Mouse (Mus musculus) cerebellum, adult 9-10 months (tissue): ENCODE results near the gene Ctsk.
"Not testable (repeated sequence)": the region's sequence is repeated elsewhere in the genome, so short reads cannot be mapped to it uniquely, and the experiment has no call there.

Experiments
- DNase-seq: peaks from one replicate; pipeline ENCODE4 v3.0.0; 2022

Gene Ctsk

DNA sequence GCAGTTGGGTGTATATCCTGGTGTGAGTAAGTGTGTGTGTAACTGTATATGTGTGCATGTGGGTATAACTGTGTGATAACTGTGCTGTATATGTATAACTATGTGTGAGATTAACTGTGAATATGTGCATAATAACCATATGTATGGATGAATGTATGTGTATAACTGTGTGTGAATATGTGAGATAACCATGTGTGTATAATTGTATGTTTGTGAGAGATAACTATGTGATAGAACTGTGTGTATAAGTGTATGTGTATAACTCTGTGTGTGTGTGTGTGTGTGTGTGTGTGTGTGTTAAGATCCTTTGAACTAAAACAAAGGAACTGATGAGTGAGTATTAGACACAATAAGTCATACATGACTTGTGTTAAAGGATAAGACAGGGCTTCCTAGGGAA, 27.1 kb downstream of the Ctsk start:
- DNase-seq: no peak

DNA sequence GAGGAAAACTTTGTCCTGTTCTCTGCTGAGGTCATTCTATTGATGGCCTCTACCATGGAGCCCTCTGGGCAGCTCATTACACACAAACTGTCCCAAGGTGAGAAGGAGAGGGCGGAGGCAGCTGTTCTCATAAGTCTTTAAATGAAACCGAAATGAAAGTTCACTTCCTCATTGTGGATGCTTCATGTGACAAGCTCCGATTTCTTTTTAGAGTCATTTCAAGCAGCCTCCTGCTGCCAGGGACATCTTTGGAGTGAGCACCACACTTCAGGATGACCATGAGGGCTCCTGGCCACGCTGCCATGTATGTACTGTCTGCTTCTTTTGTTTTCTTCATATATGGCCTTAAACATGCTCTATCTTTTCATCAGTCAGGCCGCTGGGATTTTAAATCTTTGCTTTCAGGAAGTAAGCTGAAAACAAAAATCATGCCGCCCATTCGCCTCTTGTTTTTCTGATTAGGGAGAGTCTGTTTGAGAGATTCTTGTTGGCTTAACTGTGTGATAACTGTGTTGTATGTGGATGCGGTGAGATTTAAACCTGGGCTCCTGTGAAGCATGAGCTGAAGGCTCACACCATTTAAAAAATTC, 27.7 kb downstream of the Ctsk start, which contains the start of gene Ctss:
Ctss (plus strand) TSS at position 165 of the 590 bp plus-strand sequence.
- no peak for DNase-seq

DNA sequence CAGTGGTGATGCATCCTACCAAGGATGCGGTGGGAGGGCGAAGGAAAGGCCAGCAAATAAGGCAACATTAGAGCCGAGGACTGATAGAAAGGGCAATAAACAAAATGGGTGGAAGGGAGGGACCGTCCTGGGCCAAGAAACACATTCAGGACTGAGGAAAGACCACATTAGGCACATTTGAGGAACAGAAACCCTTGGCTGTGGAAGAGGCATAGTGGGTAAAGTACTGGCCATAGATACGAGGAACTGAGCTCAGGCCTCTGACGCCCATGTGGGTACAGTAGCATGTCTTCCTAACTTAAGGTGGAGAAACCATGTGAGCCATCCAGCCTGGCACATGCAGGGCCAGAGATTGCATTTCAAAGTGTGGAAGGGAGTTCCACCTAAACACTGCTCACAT, 30.8 kb downstream of the Ctsk start:
- no peak for DNase-seq

DNA sequence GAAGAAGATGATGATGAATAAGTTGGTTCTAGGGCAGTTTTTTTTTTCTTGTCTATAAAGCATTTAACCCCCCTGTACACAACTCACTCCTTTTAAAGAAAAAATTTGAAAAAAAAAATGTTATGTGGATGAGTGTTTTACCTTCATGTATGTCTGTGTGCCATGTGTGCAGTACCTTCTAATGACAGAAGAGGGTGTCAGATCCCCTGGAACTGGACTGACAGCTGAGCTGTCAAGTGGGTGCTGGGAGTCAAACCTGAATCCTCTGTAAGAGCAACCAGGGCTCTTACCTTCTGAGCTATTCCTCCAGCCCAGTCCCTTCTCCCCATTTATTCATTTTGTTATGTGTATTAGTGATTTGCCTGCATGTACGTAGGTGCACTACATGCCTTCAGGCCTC, 32.0 kb downstream of the Ctsk start:
- no peak for DNase-seq

DNA sequence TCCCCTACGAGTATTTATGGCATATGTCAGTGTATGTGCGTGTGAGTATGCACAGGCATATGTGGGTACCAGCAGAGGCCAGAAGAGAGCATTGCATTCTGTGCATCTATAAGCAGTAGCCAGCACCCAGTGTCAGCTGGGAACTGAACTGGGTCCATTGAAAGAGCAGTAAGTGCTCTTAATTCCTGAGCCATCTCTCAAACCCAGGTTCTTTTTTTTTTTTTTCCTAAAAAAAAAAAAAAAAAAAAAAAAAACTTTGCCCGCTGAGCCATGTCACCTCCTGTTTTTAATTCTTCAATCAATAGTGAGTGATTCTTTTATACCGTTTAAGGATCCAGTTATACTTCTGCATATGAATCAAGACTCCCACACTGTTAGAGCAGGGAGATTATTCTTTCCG, 34.3 kb downstream of the Ctsk start:
- DNase-seq: no peak

DNA sequence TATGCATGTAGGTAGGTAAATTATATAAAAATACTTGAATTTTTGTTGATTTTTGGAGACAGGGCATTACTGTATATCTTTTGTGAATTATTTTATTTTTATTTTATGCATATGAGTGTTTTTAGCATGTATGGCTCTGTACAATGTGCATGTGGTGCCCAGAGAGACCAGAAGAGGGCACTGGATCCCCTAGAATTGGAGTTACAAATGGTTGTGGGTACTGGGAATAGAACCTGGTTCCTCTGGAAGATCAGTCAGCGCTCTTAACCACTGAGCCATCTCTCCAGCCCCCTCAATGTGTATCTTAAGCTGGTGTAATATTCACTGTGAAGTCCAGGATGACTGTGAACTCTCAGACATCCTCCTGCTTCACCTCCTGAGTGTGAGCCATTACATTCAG, 35.9 kb downstream of the Ctsk start:
- no peak for DNase-seq

DNA sequence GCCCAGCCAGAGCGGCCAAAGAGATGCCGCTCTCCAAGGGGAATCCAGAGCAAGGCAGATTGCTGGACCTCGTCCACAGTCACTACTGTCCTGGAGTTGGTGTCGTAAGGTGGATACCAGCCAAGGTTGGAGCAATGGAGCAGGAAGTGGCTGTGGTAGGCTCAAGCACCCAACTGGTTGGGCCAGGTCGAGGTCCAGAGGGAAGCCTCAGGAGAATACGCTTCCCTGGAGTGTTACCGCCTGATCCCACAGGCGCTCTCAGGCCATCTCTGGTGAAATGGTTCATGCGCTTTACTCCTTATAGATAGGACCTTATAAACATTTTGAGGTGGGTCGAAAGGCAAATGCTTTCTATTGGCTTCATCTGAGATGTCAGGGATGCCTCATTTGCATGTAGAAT, 39.9 kb downstream of the Ctsk start:
- DNase-seq: no peak

DNA sequence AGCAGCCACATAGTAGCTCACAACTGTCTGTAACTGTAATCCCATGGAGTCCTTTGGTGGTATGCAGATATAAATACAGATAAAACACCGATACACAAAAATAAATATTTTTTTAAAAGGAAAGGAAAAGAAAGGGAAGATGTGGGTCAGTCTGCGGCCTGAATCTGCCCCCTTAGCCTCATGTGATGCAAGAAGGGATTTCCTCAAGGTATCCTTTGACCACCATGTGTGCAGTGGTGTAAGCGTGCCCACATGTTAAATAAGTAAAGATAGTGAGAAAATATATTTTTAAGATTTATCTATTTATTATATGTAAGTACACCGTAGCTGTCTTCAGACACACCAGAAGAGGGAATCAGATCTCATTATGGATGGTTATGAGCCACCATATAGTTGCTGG, 40.8 kb downstream of the Ctsk start:
- DNase-seq: no peak

DNA sequence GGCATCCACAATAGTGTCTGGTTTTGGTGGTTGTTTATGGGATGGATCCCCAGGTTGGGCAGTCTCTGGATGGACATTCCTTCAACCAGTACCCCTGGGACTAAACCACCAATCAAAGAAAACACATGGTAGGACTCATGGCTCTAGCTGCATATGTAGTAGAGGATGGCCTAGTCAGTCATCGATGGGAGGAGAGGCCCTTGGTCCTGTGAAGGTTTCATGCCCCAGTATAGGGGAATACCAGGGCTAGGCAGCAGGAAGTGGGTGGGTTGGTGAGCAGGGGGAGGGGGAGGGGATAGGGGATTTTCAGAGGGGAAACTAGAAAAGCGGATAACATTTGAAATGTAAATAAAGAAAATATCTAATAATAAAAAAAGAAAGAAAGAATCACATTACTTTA, 42.1 kb downstream of the Ctsk start:
- DNase-seq: not testable (repeated sequence)

DNA sequence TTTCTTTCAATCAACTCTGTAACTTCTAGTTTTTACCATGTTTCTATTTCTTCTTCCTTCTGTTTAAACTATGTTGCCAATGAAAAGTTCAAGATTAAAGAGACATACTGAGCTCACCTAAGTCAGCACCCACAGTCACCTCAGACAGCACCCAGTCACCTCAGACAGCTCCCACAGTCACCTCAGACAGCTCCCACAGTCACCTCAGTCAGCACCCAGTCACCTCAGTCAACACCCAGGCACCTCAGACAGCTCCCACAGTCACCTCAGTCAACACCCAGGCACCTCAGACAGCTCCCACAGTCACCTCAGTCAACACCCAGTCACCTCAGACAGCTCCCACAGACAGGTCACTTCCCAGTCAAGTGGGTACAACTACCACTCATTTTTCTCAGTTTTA, 43.1 kb downstream of the Ctsk start:
- no peak for DNase-seq

DNA sequence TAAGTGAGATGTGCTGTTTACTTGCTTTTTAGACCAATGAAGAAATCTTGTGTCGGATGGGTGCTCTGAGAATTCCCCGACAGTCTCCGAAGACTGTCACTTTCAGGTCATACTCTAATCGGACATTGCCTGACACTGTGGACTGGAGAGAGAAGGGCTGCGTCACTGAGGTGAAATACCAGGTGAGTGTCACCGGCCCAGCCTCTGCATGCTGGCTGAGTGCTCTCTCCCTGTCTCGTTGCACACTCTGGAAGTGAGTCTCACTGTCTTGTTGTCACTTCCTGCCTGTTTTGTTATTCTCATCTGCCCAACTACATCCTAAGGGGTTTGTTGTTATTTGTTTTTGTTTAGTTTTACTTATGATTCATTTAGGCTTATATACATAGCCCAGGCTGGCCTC, 43.9 kb downstream of the Ctsk start:
- DNase-seq: no peak

DNA sequence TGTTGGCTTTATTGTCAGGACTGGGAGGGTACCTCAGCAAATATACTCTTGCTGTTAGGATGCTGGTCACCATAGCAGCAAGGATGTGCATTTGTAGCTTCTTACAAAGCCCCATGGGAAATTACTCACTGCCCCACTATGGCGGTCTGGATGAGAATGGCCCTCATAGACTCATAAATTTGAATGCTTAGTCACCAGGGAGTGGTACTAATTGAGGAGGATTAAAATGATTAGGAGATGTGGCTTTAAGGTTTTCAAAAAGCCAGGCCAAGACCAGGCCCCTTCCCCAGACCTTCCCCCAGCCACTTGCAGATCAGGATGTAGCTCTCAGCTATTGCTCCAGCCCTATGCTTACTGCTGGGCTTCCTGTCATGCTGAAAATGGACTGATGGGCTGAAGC, 51.1 kb downstream of the Ctsk start:
- DNase-seq: no peak

DNA sequence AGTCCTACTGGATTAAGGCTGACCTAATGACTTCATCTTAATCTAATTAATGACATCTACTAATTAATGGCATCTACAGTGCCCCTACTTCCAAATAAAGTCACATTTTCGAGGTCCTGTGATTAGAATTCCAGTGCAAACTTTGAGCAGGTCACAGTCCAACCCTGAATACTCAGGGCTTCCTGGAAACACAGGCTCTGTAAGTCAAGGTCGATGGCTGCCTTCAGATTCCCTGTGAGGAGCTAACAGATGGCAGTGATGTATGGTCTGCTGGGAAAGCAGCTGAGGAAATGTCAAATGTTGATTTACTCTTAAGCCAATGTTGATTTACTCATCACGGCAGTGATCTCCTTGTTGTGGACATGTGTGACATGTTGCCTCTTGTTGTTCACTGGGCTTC, 54.9 kb downstream of the Ctsk start:
- DNase-seq: no peak
